Mouse (Mus musculus) liver, embryonic 15.5 days (tissue): ENCODE data around the gene Mrtfa. TPM values are rescaled to one million over a fixed set of nuclear protein-coding genes. Genes with fewer than 3 reads are reported as not detected.
A peak's percentile ranks its signal among the peaks of the same experiment; 100 is the strongest.

ENCODE experiments used
- ATAC-seq: fragments of 200-750 bp; cut with Nextera tagmentation; 2 replicates; pipeline ENCODE4 v1.8.0; 2017; ENCODE audit warnings: moderate number of reproducible peaks, mild to moderate bottlenecking, moderate library complexity; ENCODE audit not compliant: insufficient read depth
- H3K27ac ChIP-seq: fragments of 300-500 bp; sonication (generic); replicated peaks from 2 replicates; pipeline ENCODE4 v1.5.1; 2015; ENCODE audit warnings: mild to moderate bottlenecking, inconsistent platforms
- H3K27me3 ChIP-seq: fragments of 300-500 bp; sonication (generic); 2 replicates; pipeline ENCODE4 v1.6.1; 2015; ENCODE audit warnings: mild to moderate bottlenecking, inconsistent platforms
- H3K36me3 ChIP-seq: fragments of 300-500 bp; sonication (generic); replicated peaks from 2 replicates; pipeline ENCODE4 v1.6.1; 2015; ENCODE audit warnings: moderate library complexity, mild to moderate bottlenecking, inconsistent platforms
- H3K4me1 ChIP-seq: fragments of 300-500 bp; sonication (generic); replicated peaks from 2 replicates; pipeline ENCODE4 v1.6.1; 2015; ENCODE audit warnings: inconsistent platforms
- H3K4me2 ChIP-seq: fragments of 300-500 bp; sonication (generic); 2 replicates; pipeline ENCODE4 v1.6.1; 2015; ENCODE audit warnings: moderate library complexity, mild to moderate bottlenecking, inconsistent platforms
- H3K4me3 ChIP-seq: fragments of 300-500 bp; sonication (generic); replicated peaks from 2 replicates; pipeline ENCODE4 v1.5.1; 2015; ENCODE audit warnings: mild to moderate bottlenecking, inconsistent platforms
- H3K9ac ChIP-seq: fragments of 300-500 bp; sonication (generic); 2 replicates; pipeline ENCODE4 v1.6.1; 2015; ENCODE audit warnings: moderate library complexity, mild to moderate bottlenecking, inconsistent platforms
- H3K9me3 ChIP-seq: fragments of 300-500 bp; sonication (generic); replicated peaks from 2 replicates; pipeline ENCODE4 v1.6.1; 2016; ENCODE audit warnings: inconsistent platforms
- WGBS: fragments of 180-500 bp; shearing (Covaris S2); methylation state at CpG from one replicate; pipeline ENCODE4 v1.1.7; 2015; ENCODE audit warnings: mixed read lengths; ENCODE audit not compliant: insufficient replicate concordance; 5-methylcytosine and 5-hydroxymethylcytosine counted together
- polyA plus RNA-seq: library from polyadenylated mRNA; unstranded; fragments of >200 nt; fragmentation: Nextera tagmentation; extraction: Ambion mirVana; gene quantifications from 2 replicates; pipeline ENCODE4 v1.2.1, GENCODE M21; 2015

Gene Mrtfa
- polyA plus RNA-seq, 1 experiment from 2014 or later: 5.9 TPM

GRCm38 (mm10) chr15:80983264-80983663 is 207.3 kb downstream of the Mrtfa start:
- no peak overlapping the region for H3K4me2 ChIP-seq
- no peaks in the 10 kb centered on the region for H3K27me3 ChIP-seq
- H3K4me1 ChIP-seq: peaks cover 31% of the 10 kb centered on the region
- ATAC-seq: no peak
- H3K9me3 ChIP-seq: no peaks in the 10 kb centered on the region
- no peaks in the 10 kb centered on the region for H3K36me3 ChIP-seq
- H3K9ac ChIP-seq: no peak overlapping the region
- no peak overlapping the region for H3K4me3 ChIP-seq
- H3K27ac ChIP-seq: no peak overlapping the region
- WGBS: 67% methylated on average over 2 of the region's 2 CpGs

- H3K9me3 ChIP-seq: no peaks in the 10 kb centered on the region
- H3K27ac ChIP-seq: no peak overlapping the region
- no peaks in the 10 kb centered on the region for H3K36me3 ChIP-seq
- peaks cover 33% of the 10 kb centered on the region for H3K4me1 ChIP-seq
- no peak overlapping the region for H3K4me2 ChIP-seq
- H3K27me3 ChIP-seq: no peaks in the 10 kb centered on the region
- H3K4me3 ChIP-seq: no peak overlapping the region
- 30% methylated on average over 4 of the region's 4 CpGs for WGBS
- H3K9ac ChIP-seq: no peak overlapping the region
- peak; percentile 40 for ATAC-seq
These were observed 209.4 kb downstream of the Mrtfa start for GRCm38 (mm10) chr15:80981176-80981575.

- Histone ChIP-seq H3K27ac (no peak overlapping the region), H3K4me1 (peaks cover 33% of the 10 kb centered on the region), H3K36me3 (no peaks in the 10 kb centered on the region), H3K9me3 (no peaks in the 10 kb centered on the region), H3K4me3 (no peak overlapping the region), H3K4me2 (no peak overlapping the region), H3K27me3 (no peaks in the 10 kb centered on the region), H3K9ac (no peak overlapping the region)
- ATAC-seq: no peak
- WGBS: 66% methylated on average over 4 of the region's 4 CpGs
These were observed 210.9 kb downstream of the Mrtfa start for GRCm38 (mm10) chr15:80979611-80980010.

DNA sequence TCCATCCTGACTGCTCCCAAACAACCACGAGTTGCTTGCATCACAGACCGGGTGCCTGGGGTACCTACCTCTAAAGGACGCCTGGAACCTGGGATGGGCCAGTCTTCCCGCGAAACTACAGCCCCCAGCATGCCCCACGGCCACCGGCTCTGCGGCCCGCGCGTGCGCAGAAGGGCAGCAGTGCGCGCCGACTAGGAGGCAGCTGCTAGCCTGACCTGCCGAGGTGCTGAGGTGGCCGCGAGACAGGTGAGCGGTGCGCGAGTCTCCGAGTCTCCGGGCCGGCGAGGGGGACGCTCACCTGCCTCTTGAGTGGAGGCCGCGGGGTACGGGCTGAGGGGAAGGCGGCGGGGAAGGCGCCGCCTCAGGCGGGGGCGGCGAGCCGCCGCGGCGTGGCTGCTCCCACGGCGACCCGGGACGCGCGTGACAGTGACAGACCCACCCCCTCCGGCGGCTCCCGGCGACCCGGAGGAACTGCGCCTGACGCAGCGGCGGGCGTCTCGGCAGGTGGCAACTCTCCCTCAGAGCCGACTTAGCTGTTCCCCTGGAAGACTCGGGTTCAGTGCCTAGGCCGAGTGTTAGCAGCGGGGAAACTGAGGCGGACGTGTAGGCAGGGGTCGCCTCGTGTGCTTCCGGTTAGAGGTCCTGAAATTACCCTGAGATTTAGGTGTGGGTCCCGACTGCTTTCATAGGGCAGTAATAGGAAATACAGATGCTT is 212.8 kb downstream of the Mrtfa start, which contains the start of gene Sgsm3:
Sgsm3 (plus strand) TSS at position 146 of the 715 bp plus-strand sequence.
- peak within 1 kb of the TSS; percentile 78 for H3K9ac ChIP-seq
- no peaks in the 10 kb centered on the region for H3K9me3 ChIP-seq
- H3K27me3 ChIP-seq: no peaks in the 10 kb centered on the region
- H3K27ac ChIP-seq: peak within 1 kb of the TSS; percentile 38; the same call in 1 of the 2 replicates
- peak within 1 kb of the TSS; percentile 92 for H3K4me2 ChIP-seq
- H3K4me1 ChIP-seq: peaks cover 33% of the 10 kb centered on the region
- under 1% methylated on average over 67 of the region's 67 CpGs for whole genome bisulfite sequencing
- peak; percentile 87 for ATAC-seq
- H3K36me3 ChIP-seq: no peaks in the 10 kb centered on the region
- H3K4me3 ChIP-seq: peak within 1 kb of the TSS; percentile 86

DNA sequence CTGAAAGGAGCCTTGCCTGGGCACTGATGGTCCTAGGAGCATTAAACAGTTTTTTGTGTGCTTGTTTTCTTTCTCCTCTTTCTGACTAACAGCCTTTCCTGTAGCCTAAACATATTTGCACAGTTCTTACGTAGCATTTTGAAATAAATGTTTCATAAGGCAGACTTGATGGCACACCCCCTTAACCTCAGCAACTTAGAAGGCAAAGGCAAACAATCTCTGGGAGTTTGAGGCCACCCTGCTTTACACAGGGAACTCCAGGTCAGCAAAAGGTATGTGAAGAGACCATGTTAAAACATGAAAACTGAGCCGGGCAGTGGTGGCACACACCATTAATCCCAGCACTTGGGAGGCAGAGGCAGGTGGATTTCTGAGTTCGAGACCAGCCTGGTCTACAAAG is 214.9 kb downstream of the Mrtfa start:
- Histone ChIP-seq H3K4me1 (peaks cover 29% of the 10 kb centered on the region), H3K27me3 (no peaks in the 10 kb centered on the region), H3K36me3 (no peaks in the 10 kb centered on the region), H3K9me3 (no peaks in the 10 kb centered on the region), H3K4me2 (no peak overlapping the region), H3K4me3 (no peak overlapping the region), H3K9ac (no peak overlapping the region), H3K27ac (no peak overlapping the region)
- no peak for ATAC-seq
- WGBS: 65% methylated on average over 3 of the region's 3 CpGs

DNA sequence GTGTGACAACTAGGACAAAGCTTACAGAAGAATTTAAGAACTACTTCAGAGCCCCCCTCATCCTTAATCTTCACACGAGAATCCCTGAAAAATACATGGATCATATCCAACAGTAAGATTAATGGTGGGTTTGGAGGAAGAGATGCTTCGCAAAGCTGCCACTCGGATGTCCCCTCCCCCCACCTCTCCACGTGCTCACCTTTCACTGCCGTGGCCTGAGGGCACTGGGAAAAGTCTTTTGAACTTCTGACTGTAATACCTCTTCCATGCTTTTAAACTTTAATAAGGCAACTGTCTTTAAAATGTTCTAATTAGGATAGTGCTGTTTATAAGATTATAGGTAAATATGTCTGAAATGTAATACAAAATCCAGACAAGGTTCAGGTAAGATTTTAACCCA is 216.2 kb downstream of the Mrtfa start:
- Histone ChIP-seq H3K9me3 (no peaks in the 10 kb centered on the region), H3K36me3 (peaks cover 8% of the 10 kb centered on the region), H3K4me3 (no peak overlapping the region), H3K27me3 (no peaks in the 10 kb centered on the region), H3K4me1 (peaks cover 22% of the 10 kb centered on the region), H3K4me2 (no peak overlapping the region), H3K27ac (no peak overlapping the region), H3K9ac (no peak overlapping the region)
- ATAC-seq: no peak
- WGBS: 48% methylated on average over 5 of the region's 5 CpGs

DNA sequence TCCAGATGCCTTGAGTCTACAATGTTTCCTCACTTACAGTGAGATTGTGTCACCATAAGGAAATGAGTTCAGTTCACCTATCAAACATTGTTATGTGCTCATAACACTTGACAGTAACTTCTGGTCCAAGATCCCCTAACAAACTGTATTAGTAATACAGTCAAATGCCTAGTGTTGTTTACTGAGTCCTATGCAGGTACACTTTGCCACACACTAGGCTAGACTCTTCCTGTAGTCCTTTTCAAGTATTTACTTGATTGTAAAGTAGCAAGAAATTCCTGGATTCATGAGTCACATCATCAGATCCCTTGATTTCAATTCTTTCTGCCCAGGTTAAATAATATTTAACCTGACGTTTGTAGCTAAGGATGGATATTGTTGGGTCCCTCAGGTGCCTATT is 221.2 kb downstream of the Mrtfa start:
- Histone ChIP-seq H3K36me3 (peaks cover 51% of the 10 kb centered on the region), H3K4me1 (0 out of 2 replicates have a peak, but pooled peaks cover 4% of the 10 kb centered on the region), H3K4me2 (no peak overlapping the region), H3K9ac (no peak overlapping the region), H3K27ac (no peak overlapping the region), H3K9me3 (no peaks in the 10 kb centered on the region), H3K4me3 (no peak overlapping the region), H3K27me3 (no peaks in the 10 kb centered on the region)
- no peak for ATAC-seq
- 57% methylated on average over 1 of the region's 1 CpGs for WGBS

Other genes starting within 250 kb of the Mrtfa start
- gene Adsl, start 242.3 kb downstream of the Mrtfa start, polyA plus RNA-seq: 69.9 and 70.2 TPM in 2 replicates
- 8.3 and 10.6 TPM in 2 replicates for gene Sgsm3, start 213.0 kb downstream of the Mrtfa start, polyA plus RNA-seq
- 0.07 and 0.08 TPM in 2 replicates for gene Mchr1, start 44.7 kb upstream of the Mrtfa start, polyA plus RNA-seq
- 40.7 and 40.9 TPM in 2 replicates for gene Slc25a17, start 170.1 kb upstream of the Mrtfa start, polyA plus RNA-seq
- gene St13, start 209.3 kb upstream of the Mrtfa start, polyA plus RNA-seq: 53.5 and 57.4 TPM in 2 replicates
- 6.2 and 6.8 TPM in 2 replicates for gene Xpnpep3, start 209.4 kb upstream of the Mrtfa start, polyA plus RNA-seq
- gene Dnajb7, start 217.5 kb upstream of the Mrtfa start, polyA plus RNA-seq: 0.70 and 0.75 TPM in 2 replicates